Mouse (Mus musculus) Patski (cell line): ENCODE results near the gene Tmem169. TPM values are rescaled to one million over a fixed set of nuclear protein-coding genes. Genes with fewer than 3 reads are reported as not detected.

Experiments used
- ATAC-seq: fragments of 100-300 bp; one replicate; pipeline ENCODE4 v1.8.0; 2021
- CTCF ChIA-PET: fragments of 350-600 bp; sonication (Branson Sonifier 250); formaldehyde crosslinking; loops from one replicate; lab custom pipeline; 2022; ENCODE audit warnings: inconsistent platforms; lab: Charles Lee
- POLR2A ChIA-PET: fragments of 350-600 bp; sonication (Branson Sonifier 250); formaldehyde crosslinking; loops from one replicate; lab custom pipeline; 2022; ENCODE audit warnings: antibody characterized with exemption, inconsistent platforms; lab: Charles Lee
- DNase-seq: peaks from one replicate; pipeline ENCODE4 v3.0.0-alpha.2; 2011; ENCODE audit warnings: low read depth, low spot score
- H3K27me3 ChIP-seq: fragments of 371-371 bp; one replicate; pipeline ENCODE4 v1.5.1; 2021
- CTCF ChIP-seq: fragments of 100-300 bp; IDR thresholded peaks from one replicate; pipeline ENCODE4 v1.5.1; 2021
- in situ Hi-C: fragments of 300-500 bp; cut with MboI; formaldehyde crosslinking; loops from 3 replicates; pipeline ENCODE4 v1.11.1; 2018; ENCODE audit warnings: low pct_unique_long_range_greater_than_20kb, mixed read lengths
- polyA plus RNA-seq: library from polyadenylated mRNA; unstranded; gene quantifications from one replicate; pipeline ENCODE4 v1.2.3, GENCODE M21; 2021

The Tmem169 gene
- polyA plus RNA-seq, 1 experiment from 2014 or later = 1.4 TPM

DNA sequence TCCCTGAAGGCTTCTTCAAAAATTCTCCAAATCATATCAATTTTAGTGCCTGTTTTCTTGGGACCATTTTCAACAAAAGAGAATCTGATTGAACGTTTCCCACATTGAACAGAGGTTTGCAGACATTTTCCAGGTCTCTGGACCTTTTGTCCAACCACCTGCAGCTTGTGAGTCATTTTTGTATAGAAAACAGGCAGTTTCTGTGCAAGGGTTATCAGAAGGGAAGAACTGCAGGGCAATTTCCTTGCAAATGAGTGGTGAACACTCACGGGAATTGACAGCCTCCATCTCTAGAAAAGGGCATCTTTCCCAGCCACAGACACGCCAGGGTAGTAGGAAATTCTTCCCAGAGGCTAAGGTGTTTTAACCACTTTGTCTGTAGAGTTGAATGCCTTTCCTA lies 22.1 kb downstream of the Tmem169 start:
- ATAC-seq (no peak), DNase-seq (no peak)
- CTCF ChIA-PET = interaction anchor here (1.2 kb wide), 1 partner anchor 22 kb away, joined by 3 read pairs; the partner anchor contains the start of genes Pecr and Tmem169
- in situ Hi-C loops = loop anchor here (5.0 to 25.0 kb wide), 4 partner anchors 49 to 1506 kb away; partner anchors contain the start of genes Ankar and Rpl37a
- H3K27me3 ChIP-seq = no peaks in the 10 kb centered on the region
- POLR2A ChIA-PET = interaction anchor here (0.7 kb wide), 1 partner anchor 19 kb away, joined by 3 read pairs; no protein-coding TSS in a partner anchor
- no peak for TF ChIP-seq CTCF

GRCm38 (mm10) chr1:72306679-72307181 lies 22.6 kb downstream of the Tmem169 start:
- in situ Hi-C loops = loop anchor here (5.0 to 25.0 kb wide), 4 partner anchors 49 to 1506 kb away; partner anchors contain the start of genes Ankar and Rpl37a
- H3K27me3 ChIP-seq = no peaks in the 10 kb centered on the region
- TF ChIP-seq CTCF = peak; percentile 64
- ATAC-seq (peak; percentile 24), DNase-seq (no peak)
- ChIA-PET CTCF (interaction anchor here (1.2 kb wide), 1 partner anchor 23 kb away, joined by 3 read pairs; the partner anchor contains the start of genes Pecr and Tmem169), POLR2A (interaction anchor here (0.7 kb wide), 1 partner anchor 19 kb away, joined by 3 read pairs; no protein-coding TSS in a partner anchor)

- ChIA-PET POLR2A (no interaction called here), CTCF (no interaction called here)
- in situ Hi-C loops = loop anchor here (5.0 to 25.0 kb wide), 4 partner anchors 50 to 1505 kb away; partner anchors contain the start of genes Ankar and Rpl37a
- no peaks in the 10 kb centered on the region for H3K27me3 ChIP-seq
- DNase-seq (peak; percentile 78), ATAC-seq (peak; percentile 70)
- no peak for TF ChIP-seq CTCF
These were observed 23.2 kb downstream of the Tmem169 start, which contains the start of gene Xrcc5 for GRCm38 (mm10) chr1:72307317-72307798. TSS of gene Xrcc5 (plus strand) at chr1:72307421.

DNA sequence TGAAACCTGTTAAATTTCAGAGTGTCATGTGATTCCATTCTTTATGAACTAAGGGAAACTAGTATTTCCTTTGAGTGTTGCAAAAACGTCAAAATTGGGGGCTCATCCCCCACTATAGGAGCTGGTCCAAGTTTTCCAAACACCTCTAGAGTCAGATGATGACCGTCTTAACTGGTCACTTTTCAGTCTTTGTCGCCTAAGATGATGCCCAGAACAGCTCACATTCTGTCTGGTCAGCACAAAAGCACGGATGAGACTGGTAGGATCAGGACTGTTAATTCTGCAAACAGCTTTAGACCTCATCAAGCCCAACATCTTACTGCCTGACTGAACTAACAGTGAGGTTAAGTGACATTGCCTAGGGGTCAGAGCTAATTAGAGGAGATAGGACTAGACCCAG lies 24.8 kb downstream of the Tmem169 start:
- POLR2A ChIA-PET = interaction anchor here (1.6 kb wide), 1 partner anchor 52 kb away, joined by 3 read pairs; no protein-coding TSS in a partner anchor
- no peak for ATAC-seq
- no peak for TF ChIP-seq CTCF
- no peaks in the 10 kb centered on the region for H3K27me3 ChIP-seq
- in situ Hi-C loops = loop anchor here (5.0 to 25.0 kb wide), 4 partner anchors 52 to 1503 kb away; partner anchors contain the start of genes Ankar and Rpl37a
- DNase-seq = no peak
- CTCF ChIA-PET = interaction anchor here (1.3 kb wide), 1 partner anchor 36 kb away, joined by 3 read pairs; no protein-coding TSS in a partner anchor

DNA sequence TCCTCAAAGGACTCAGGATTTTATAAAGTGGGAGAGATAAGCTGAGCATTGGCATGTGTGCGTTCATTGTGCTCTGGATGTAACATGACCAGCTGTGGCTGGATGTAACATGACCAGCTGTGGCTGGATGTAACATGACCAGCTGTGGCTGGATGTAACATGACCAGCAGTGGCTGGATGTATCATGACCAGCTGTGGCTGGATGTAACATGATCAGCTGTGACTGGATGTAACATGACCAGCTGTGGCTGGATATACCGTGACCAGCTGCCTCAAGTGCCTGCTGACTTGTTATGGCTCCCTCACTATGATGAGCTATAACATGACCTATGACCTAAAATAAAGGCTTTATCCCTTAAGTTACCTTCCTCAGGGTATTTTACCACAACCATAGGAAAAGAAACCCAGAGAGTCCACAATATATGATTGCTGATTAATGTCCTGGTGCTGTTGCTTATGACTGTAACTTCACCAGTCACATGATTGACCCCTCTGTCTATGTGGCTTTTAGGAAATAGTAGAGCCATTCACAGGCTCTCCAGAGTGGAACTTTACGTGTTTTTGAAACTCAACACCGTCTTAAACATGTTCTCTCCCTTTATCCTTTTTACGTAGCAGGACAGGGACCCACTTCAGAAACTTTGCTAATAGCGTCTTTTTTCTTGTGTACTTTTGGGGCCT lies 25.7 kb downstream of the Tmem169 start:
- ATAC-seq (no peak), DNase-seq (no peak)
- POLR2A ChIA-PET = no interaction called here
- in situ Hi-C loops = loop anchor here (5.0 to 25.0 kb wide), 5 partner anchors 53 to 1502 kb away; partner anchors contain the start of genes Ankar and Rpl37a
- CTCF ChIA-PET = interaction anchor here (1.2 to 1.3 kb wide), 2 partner anchors 8 to 37 kb away, joined by 3 to 4 read pairs; no protein-coding TSS in a partner anchor
- H3K27me3 ChIP-seq = no peaks in the 10 kb centered on the region
- TF ChIP-seq CTCF = no peak

- ATAC-seq (no peak), DNase-seq (no peak)
- TF ChIP-seq CTCF = no peak
- CTCF ChIA-PET = interaction anchor here (0.8 kb wide), 1 partner anchor 18 kb away, joined by 3 read pairs; no protein-coding TSS in a partner anchor
- H3K27me3 ChIP-seq = no peaks in the 10 kb centered on the region
- in situ Hi-C loops = loop anchor here (10.0 to 25.0 kb wide), 3 partner anchors 262 to 1499 kb away; partner anchors contain the start of genes Ankar and Rpl37a
- POLR2A ChIA-PET = no interaction called here
These were observed 28.7 kb downstream of the Tmem169 start for GRCm38 (mm10) chr1:72312701-72313398.

DNA sequence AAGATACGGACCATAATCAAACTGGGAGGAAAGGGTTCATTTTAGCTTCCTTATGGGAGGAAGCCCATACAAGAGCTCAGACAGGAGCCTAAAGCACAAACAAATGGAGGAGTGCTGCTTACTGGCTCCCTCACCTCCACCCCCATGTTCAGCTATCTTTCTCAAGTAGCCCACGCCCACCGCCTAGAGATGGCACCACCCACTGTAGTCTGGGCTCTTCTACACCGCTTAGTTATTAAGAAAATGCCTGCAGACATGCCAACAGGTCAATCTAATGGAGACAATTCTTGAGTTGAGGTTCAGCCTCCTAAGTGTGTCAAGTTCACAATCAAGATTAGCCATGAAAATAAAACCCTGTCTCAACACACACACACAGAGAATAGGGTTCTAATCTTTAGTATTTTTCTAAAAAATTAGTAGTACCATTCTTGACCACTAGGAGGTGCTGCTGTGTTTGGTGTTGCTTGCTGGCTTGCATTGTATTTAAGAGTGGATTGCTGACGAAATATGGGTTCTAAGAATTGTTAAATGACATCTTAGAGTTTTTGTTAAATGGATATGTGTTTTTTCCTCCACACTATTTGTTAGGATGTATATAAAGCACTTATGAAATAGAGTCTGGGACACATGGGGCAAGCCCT lies 29.4 kb downstream of the Tmem169 start:
- TF ChIP-seq CTCF = peak; percentile 67
- in situ Hi-C loops = loop anchor here (10.0 to 25.0 kb wide), 3 partner anchors 261 to 1499 kb away; partner anchors contain the start of genes Ankar and Rpl37a
- no peak for DNase-seq
- ATAC-seq = no peak
- CTCF ChIA-PET = interaction anchor here (0.8 to 1.1 kb wide), 2 partner anchors 18 to 269 kb away, joined by 3 read pairs; partner anchors contain the start of gene Smarcal1
- H3K27me3 ChIP-seq = no peaks in the 10 kb centered on the region
- POLR2A ChIA-PET = no interaction called here

GRCm38 (mm10) chr1:72315447-72315846 lies 31.3 kb downstream of the Tmem169 start:
- in situ Hi-C loops = loop anchor here (10.0 to 25.0 kb wide), 3 partner anchors 259 to 1497 kb away; partner anchors contain the start of genes Ankar and Rpl37a
- ChIA-PET POLR2A (no interaction called here), CTCF (interaction anchor here (0.8 kb wide), 1 partner anchor 540 kb away, joined by 3 read pairs; no protein-coding TSS in a partner anchor)
- no peak for TF ChIP-seq CTCF
- ATAC-seq (no peak), DNase-seq (no peak)
- no peaks in the 10 kb centered on the region for H3K27me3 ChIP-seq

GRCm38 (mm10) chr1:72316409-72316808 lies 32.2 kb downstream of the Tmem169 start:
- CTCF ChIA-PET = no interaction called here
- TF ChIP-seq CTCF = no peak
- POLR2A ChIA-PET = no interaction called here
- ATAC-seq (no peak), DNase-seq (no peak)
- in situ Hi-C loops = loop anchor here (10.0 to 25.0 kb wide), 3 partner anchors 258 to 1496 kb away; partner anchors contain the start of genes Ankar and Rpl37a
- H3K27me3 ChIP-seq = no peaks in the 10 kb centered on the region
